Mouse (Mus musculus) stomach, postnatal 0 days (tissue): ENCODE results near the gene Mrpl2. TPM values are rescaled to one million over a fixed set of nuclear protein-coding genes. Genes with fewer than 3 reads are reported as not detected.

Experiments used
- ATAC-seq: fragments of 200-750 bp; cut with Nextera tagmentation; 2 replicates; pipeline ENCODE4 v1.8.0; 2017; ENCODE audit not compliant: low FRiP score, low TSS enrichment
- DNase-seq: peaks from one replicate; pipeline ENCODE4 v3.0.0-alpha.2; 2016; ENCODE audit warnings: low spot score
- H3K27ac ChIP-seq: fragments of 300-500 bp; sonication (generic); replicated peaks from 2 replicates; pipeline ENCODE4 v1.5.1; 2014; ENCODE audit warnings: mild to moderate bottlenecking, control low read depth
- H3K27me3 ChIP-seq: fragments of 300-500 bp; sonication (generic); 2 replicates; pipeline ENCODE4 v1.6.1; 2014; ENCODE audit warnings: low read length; ENCODE audit not compliant: control insufficient read depth, insufficient read depth
- H3K36me3 ChIP-seq: fragments of 300-500 bp; sonication (generic); 2 replicates; pipeline ENCODE4 v1.6.1; 2014; ENCODE audit warnings: low read length, mixed read lengths; ENCODE audit not compliant: control insufficient read depth, insufficient read depth
- H3K4me1 ChIP-seq: fragments of 300-500 bp; sonication (generic); replicated peaks from 2 replicates; pipeline ENCODE4 v1.6.1; 2014; ENCODE audit warnings: antibody characterized with exemption; ENCODE audit not compliant: control insufficient read depth, insufficient read depth
- H3K4me2 ChIP-seq: fragments of 300-500 bp; sonication (generic); replicated peaks from 2 replicates; pipeline ENCODE4 v1.6.1; 2014; ENCODE audit warnings: low read depth, mild to moderate bottlenecking, control low read depth, moderate library complexity
- H3K4me3 ChIP-seq: fragments of 300-500 bp; sonication (generic); 2 replicates; pipeline ENCODE4 v1.5.1; 2014; ENCODE audit warnings: low read depth, low read length, control low read depth
- H3K9ac ChIP-seq: fragments of 300-500 bp; sonication (generic); 2 replicates; pipeline ENCODE4 v1.6.1; 2014; ENCODE audit warnings: mild to moderate bottlenecking, low read length, control low read depth, mixed read lengths
- H3K9me3 ChIP-seq: fragments of 300-500 bp; sonication (generic); 2 replicates; pipeline ENCODE4 v1.6.1; 2016; ENCODE audit warnings: low read length; ENCODE audit not compliant: control insufficient read depth
- CTCF ChIP-seq: IDR thresholded peaks from 2 replicates; pipeline ENCODE4 v1.5.1; 2016; ENCODE audit warnings: antibody characterized with exemption, low read depth, mild to moderate bottlenecking, moderate library complexity
- EP300 ChIP-seq: optimal IDR thresholded peaks from 2 replicates; pipeline ENCODE3; 2016; ENCODE audit warnings: antibody characterized with exemption
- WGBS: fragments of 180-500 bp; shearing (Covaris S2); extraction: QIAGEN DNeasy Blood & Tissue Kit; methylation state at CpG from one replicate; pipeline ENCODE4 v1.1.7; 2014; 5-methylcytosine and 5-hydroxymethylcytosine counted together
- polyA plus RNA-seq: library from polyadenylated mRNA; unstranded; fragments of >200 nt; fragmentation: Nextera tagmentation; extraction: Ambion mirVana; gene quantifications from 2 replicates; pipeline ENCODE4 v1.2.1, GENCODE M21; 2015

Gene Mrpl2
- polyA plus RNA-seq, 1 experiment from 2014 or later, result 96.4 TPM

- no peak for DNase-seq
- peaks cover 15% of the 10 kb centered on the region; the same call in 1 of the 2 replicates for H3K36me3 ChIP-seq
- H3K4me3 ChIP-seq, result peak overlapping the region; percentile 60
- no peaks in the 10 kb centered on the region for H3K9me3 ChIP-seq
- H3K27me3 ChIP-seq, result no peaks in the 10 kb centered on the region
- WGBS, result 83% methylated on average over 12 of the region's 12 CpGs
- peak overlapping the region; percentile 91 for H3K27ac ChIP-seq
- TF ChIP-seq CTCF, result no peak
- no peak for TF ChIP-seq EP300
- H3K4me1 ChIP-seq, result no peaks in the 10 kb centered on the region
- H3K4me2 ChIP-seq, result peak overlapping the region; percentile 95
- ATAC-seq, result no peak
- peak overlapping the region; percentile 74 for H3K9ac ChIP-seq
Measured at GRCm38 (mm10) chr17:46644152-46644805, 1.8 kb upstream of the Mrpl2 start.

GRCm38 (mm10) chr17:46644916-46645475 is 1.0 kb upstream of the Mrpl2 start:
- Histone ChIP-seq H3K9me3 (no peaks in the 10 kb centered on the region), H3K4me3 (peak overlapping the region; percentile 60), H3K9ac (peak overlapping the region; percentile 74), H3K27me3 (no peaks in the 10 kb centered on the region), H3K4me1 (no peaks in the 10 kb centered on the region), H3K4me2 (peak overlapping the region; percentile 95), H3K36me3 (peaks cover 15% of the 10 kb centered on the region; the same call in 1 of the 2 replicates), H3K27ac (peak overlapping the region; percentile 91)
- TF ChIP-seq CTCF (no peak), EP300 (no peak)
- peak; percentile 82 for ATAC-seq
- WGBS, result 4% methylated on average over 10 of the region's 11 CpGs
- peak; percentile 90 for DNase-seq

- H3K36me3 ChIP-seq, result peaks cover 7% of the 10 kb centered on the region; the same call in 1 of the 2 replicates
- no peak for DNase-seq
- no peaks in the 10 kb centered on the region for H3K9me3 ChIP-seq
- WGBS, result under 1% methylated on average over 19 of the region's 19 CpGs
- H3K4me2 ChIP-seq, result peak overlapping the region; percentile 88
- peak overlapping the region; percentile 60 for H3K4me3 ChIP-seq
- TF ChIP-seq CTCF (peak; percentile 18; the same call in 1 of the 2 replicates), EP300 (no peak)
- no peaks in the 10 kb centered on the region for H3K27me3 ChIP-seq
- peak overlapping the region; percentile 73 for H3K27ac ChIP-seq
- H3K4me1 ChIP-seq, result no peaks in the 10 kb centered on the region
- no peak; the same call in 1 of the 2 replicates for ATAC-seq
- H3K9ac ChIP-seq, result peak overlapping the region; percentile 69
Measured at GRCm38 (mm10) chr17:46646322-46646662, 263 bp downstream of the Mrpl2 start.

- Histone ChIP-seq H3K4me2 (no peak overlapping the region), H3K9ac (no peak overlapping the region), H3K9me3 (no peaks in the 10 kb centered on the region), H3K4me3 (no peak overlapping the region), H3K27me3 (no peaks in the 10 kb centered on the region), H3K4me1 (peaks cover 3% of the 10 kb centered on the region), H3K27ac (no peak overlapping the region), H3K36me3 (0 out of 2 replicates have a peak, but pooled peaks cover 2% of the 10 kb centered on the region)
- ATAC-seq (no peak), DNase-seq (no peak)
- no peak for TF ChIP-seq CTCF
- no peak for TF ChIP-seq EP300
- WGBS, result 87% methylated on average over 7 of the region's 7 CpGs
Measured at GRCm38 (mm10) chr17:46647279-46647678, 1.2 kb downstream of the Mrpl2 start.

GRCm38 (mm10) chr17:46648436-46648835 is 2.4 kb downstream of the Mrpl2 start:
- no peak for DNase-seq
- no peak overlapping the region for H3K4me2 ChIP-seq
- H3K4me1 ChIP-seq, result peaks cover 3% of the 10 kb centered on the region
- no peaks in the 10 kb centered on the region for H3K27me3 ChIP-seq
- H3K9me3 ChIP-seq, result no peaks in the 10 kb centered on the region
- no peaks in the 10 kb centered on the region; the same call in 1 of the 2 replicates for H3K36me3 ChIP-seq
- WGBS, result 93% methylated on average over 9 of the region's 9 CpGs
- H3K27ac ChIP-seq, result no peak overlapping the region
- no peak overlapping the region for H3K4me3 ChIP-seq
- TF ChIP-seq EP300 (no peak), CTCF (no peak)
- no peak overlapping the region for H3K9ac ChIP-seq
- ATAC-seq, result no peak

GRCm38 (mm10) chr17:46649811-46650210 is 3.8 kb downstream of the Mrpl2 start:
- 33% methylated on average over 15 of the region's 15 CpGs for WGBS
- no peak for TF ChIP-seq EP300
- TF ChIP-seq CTCF, result no peak
- no peaks in the 10 kb centered on the region for H3K9me3 ChIP-seq
- ATAC-seq, result no peak
- H3K4me1 ChIP-seq, result peaks cover 3% of the 10 kb centered on the region
- no peak for DNase-seq
- no peaks in the 10 kb centered on the region for H3K27me3 ChIP-seq
- H3K9ac ChIP-seq, result peak overlapping the region; percentile 86
- peaks cover 10% of the 10 kb centered on the region for H3K36me3 ChIP-seq
- H3K4me3 ChIP-seq, result peak overlapping the region; percentile 75
- peak overlapping the region; percentile 96 for H3K27ac ChIP-seq
- peak overlapping the region; percentile 85 for H3K4me2 ChIP-seq
